Mouse (Mus musculus) retina, embryonic 14.5 days (tissue): ENCODE data around the gene Zcchc24.

ENCODE experiments used
- DNase-seq: peaks from one replicate; pipeline ENCODE4 v3.0.0-alpha.2; 2015; ENCODE audit warnings: low spot score

Gene Zcchc24

GRCm38 (mm10) chr14:25776294-25776693, 7.5 kb upstream of the Zcchc24 start:
- DNase-seq: no peak

DNA sequence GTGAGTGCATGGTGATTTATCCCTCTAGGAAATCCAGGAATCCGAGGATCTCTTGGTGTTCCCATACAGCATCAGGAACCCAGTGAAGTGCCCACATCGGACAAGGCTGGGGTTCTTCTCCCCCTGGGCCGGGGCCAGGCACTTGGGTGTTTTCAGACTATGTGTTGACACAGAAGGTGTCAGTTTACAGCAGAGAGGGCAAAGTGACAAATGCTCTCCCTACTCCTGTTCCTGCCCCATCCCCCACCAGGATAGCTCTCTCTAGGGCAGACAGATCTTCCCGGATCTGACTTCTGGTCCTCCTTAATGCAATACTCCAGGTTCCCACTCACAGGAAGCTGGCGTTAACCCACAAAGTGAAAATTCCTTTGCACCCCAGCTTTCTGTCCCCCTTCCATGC, 5.3 kb upstream of the Zcchc24 start:
- DNase-seq: no peak

DNA sequence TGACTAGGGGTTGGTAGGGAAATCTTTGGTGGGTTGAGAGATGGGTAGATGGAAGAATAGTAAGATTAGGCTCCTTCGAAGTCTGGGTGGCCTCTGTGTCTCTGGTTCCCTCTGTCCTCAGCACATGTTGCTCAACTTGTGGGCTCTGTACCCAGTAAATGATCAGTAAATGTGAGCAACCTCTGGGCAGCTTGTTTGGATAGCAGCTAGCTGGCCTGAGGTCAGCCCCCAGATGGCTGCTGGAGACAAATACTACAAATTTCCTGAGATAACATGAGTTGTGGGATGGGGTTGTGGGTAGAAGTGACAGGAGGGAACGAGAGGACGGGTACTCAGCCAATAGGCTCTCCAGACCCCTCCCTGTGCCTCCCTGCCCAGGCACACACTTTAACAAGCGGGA, 4.2 kb upstream of the Zcchc24 start:
- DNase-seq: no peak

DNA sequence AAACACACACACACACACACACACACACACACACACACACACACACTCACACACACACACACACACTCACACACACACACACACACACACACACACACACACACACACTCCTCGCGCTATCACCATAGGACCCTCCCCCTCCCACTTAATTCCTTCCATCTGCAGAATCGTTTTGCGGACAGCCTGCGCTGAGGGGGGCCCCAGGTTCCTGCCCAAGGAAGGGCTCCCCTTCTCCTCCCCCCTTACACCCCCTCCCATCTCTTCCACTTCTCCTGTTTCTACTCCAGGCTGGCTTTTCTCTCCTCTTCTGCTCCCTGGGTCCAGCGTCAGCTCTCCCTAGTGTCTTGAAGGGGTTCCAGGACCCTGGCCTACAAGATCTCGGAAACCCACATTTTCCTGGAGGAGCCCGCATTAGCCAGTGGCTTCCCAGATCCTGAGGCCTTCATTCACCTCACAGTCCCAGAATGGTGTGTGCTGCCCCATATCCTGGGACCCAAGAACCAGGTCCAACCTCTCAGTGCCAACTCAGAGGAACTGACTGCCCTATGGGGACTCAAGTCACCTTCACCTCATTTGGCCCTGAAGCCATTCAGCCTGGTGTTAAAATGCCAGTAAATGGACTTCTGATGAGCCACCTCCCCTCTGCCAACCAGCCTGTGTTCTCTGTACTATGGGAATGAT, 927 bp upstream of the Zcchc24 start:
- DNase-seq: peak; percentile 47

DNA sequence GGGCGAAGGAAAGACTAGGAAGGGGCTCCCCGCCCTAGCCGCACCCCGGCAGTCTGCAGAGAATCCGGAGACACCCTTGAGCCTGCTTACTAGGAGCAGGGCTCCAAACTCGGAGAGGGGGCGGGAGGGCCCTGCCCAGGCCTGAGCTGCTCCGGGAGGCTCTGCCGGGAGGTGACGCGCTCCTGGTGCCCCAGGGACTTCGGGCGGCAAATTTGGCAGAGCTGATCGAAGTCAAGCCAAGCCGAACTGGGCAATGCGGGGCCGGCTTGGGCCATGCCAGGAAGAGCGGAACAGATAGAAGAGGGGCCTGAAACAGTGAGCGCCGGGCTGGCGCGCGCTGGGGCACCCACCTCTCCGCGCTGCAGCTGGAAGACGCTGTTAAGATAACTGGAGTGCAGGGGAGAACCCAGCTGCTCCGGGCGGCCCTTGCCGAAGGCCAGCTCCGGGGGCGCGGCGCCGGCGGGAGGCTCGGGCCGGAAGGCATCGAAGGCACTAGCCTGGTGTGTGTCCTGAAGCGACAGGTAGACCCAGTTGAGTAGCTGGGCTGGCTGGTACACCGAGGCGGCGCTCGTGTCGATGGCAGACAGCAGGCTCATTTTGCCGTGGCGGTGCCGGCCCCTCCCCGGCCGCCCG, 462 bp downstream of the Zcchc24 start:
- peak; percentile 39 for DNase-seq

DNA sequence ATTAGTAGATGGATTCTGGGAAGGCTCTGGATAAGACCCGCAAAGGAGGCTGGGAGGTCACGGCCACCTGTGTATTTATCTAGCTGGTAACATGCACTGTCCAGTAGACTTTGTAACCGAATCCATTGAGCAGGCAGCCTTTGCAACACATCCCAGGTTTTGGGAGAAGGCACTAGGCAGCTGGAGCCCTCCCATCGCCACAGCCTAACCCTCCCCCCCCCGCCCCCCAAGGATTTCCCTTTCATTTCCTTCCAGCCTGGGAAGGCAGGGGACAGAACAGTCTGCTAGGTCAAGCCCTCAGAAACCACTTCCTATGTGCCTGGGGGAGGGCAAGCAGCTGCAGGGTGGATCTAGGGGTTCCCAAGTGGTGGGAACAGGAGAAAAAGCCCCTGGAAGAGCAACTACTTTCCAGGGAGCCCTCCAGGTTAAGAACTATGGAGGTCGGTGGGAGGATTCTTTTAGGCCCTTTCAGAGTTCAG, 1.1 kb downstream of the Zcchc24 start:
- DNase-seq: no peak

DNA sequence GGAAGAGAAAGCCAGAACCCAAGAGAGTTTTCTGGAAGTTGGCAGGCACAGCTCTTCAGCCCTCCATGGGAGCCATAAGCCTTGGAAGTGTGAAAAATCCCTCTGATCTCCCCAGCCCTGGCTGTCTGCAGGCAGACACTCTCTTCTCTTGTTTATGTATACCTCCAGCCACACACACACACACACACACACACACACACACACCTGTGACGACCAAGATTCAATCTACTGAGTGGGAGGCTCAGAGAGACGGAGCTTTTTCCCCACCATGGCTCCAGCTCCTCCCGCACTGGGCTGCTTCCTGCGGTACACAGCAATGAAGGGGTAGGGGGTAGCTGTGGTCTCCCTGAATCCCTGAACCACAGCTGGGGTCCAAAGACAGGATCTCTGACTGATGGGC, 2.4 kb downstream of the Zcchc24 start:
- DNase-seq: no peak

DNA sequence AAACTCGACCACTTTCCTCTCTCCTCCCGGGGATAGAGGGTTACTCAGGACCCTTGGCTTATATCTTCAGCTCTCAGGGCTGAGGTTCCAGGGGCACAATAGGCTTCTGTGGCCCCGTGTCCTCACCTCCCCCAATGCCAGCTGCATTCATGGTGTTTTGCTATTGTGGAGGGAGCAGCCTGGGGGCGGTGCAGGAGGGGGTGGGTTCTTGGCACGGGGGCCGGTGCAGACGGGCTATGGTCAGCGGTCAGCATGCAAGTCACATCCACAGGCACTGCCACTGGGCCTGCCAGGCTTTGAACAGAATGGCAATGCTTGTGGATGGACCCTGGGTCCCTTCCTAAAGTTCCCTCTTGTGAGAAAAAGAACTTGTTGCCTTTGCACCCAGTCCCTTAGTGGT, 2.9 kb downstream of the Zcchc24 start:
- DNase-seq: no peak

DNA sequence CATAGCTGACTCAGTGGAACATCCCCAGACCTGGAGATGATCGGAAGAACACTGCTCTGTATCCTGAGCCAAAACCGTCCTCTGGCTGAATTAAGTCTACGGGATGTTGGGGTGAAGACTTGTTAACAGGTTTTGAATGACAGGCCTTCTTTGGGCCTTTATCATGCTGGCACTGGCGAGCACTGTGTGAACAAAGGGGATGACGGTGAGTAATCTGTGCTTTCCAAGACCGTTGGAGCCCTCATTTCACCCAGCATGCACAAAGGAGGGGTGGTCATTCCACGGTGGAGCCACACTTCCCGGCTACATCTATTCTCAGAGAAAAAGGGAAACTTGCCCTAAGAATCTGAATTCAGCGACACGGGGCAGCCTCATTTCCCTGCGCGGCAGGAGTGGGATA, 3.7 kb downstream of the Zcchc24 start:
- no peak for DNase-seq

GRCm38 (mm10) chr14:25761184-25761583, 7.7 kb downstream of the Zcchc24 start:
- no peak for DNase-seq

DNA sequence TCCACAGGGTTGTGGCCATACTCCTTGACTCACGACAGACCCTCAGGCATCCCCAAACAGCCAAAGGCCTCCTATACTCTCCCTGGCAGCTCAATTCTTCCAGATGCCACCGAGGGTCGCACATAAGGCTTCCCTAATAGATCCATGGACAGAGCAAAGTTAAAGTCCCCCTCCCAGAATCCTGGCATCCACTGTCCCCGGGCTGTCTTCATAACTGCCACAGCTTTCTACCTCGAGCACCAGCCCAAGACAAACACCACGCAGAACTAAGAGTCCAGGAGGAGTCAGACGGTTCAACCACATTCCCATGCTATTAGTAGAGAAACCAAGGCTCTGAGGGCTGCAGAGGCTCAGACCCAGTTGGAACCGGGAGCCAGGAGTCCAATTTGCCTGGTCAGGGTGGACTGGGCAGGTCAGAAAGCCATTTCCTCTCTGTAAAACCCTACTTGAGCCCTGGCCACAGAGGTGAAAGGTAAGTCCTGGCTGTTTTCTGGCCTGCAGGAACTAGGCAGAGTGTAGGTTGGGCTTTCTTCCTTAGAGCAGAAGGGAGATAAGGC, 8.8 kb downstream of the Zcchc24 start:
- no peak for DNase-seq

DNA sequence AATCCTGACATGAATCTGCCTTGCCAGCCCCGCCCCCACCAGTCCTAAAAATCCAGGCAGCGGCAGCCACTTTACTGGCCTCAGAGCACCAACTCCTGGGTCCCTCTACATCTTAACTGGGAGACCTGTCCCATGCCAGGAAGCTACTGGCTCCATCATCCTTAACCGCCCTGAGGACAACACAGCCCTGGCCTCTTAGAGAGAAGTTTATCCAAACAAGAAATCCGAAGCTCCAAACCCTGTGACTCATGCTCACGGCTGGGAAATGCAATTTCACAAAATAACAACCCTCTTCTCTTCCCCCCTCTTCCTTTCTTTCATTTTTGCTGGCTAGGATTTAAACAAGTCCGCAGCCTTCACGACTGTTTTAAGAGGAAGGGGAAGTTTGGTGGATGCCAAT, 9.3 kb downstream of the Zcchc24 start:
- no peak for DNase-seq

- no peak for DNase-seq
Measured at GRCm38 (mm10) chr14:25757917-25758316, 10.9 kb downstream of the Zcchc24 start.

DNA sequence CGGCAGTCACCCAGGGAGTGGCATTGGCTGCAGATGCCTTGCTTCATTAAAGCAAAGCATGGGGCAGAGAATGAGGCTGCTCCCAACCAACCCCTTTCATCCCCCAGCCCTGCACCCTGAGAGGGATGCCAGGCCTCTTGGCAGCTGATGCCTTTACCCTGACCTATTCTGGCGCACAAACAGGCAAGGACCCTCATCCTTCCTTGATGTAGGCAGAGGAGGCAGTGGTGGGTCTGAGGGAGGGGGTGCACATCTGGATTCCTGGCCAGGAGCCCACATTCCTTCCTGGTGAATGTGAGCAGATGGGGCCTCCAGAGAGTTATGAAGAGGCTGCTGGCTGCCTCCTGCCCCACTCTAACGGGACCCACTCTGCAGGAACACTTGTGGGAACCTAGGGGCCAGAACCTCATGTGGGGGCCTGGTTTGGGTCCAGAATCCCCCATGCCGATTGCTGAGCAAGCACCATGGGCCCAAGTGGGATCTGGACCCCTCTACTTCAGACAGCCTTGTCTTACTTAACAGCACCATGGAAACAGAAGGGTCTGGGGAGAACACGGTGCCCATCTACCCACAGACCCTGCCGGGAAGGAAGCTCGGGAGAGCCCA, 12.4 kb downstream of the Zcchc24 start:
- no peak for DNase-seq

- no peak for DNase-seq
Measured at GRCm38 (mm10) chr14:25755541-25755940, 13.3 kb downstream of the Zcchc24 start.

DNA sequence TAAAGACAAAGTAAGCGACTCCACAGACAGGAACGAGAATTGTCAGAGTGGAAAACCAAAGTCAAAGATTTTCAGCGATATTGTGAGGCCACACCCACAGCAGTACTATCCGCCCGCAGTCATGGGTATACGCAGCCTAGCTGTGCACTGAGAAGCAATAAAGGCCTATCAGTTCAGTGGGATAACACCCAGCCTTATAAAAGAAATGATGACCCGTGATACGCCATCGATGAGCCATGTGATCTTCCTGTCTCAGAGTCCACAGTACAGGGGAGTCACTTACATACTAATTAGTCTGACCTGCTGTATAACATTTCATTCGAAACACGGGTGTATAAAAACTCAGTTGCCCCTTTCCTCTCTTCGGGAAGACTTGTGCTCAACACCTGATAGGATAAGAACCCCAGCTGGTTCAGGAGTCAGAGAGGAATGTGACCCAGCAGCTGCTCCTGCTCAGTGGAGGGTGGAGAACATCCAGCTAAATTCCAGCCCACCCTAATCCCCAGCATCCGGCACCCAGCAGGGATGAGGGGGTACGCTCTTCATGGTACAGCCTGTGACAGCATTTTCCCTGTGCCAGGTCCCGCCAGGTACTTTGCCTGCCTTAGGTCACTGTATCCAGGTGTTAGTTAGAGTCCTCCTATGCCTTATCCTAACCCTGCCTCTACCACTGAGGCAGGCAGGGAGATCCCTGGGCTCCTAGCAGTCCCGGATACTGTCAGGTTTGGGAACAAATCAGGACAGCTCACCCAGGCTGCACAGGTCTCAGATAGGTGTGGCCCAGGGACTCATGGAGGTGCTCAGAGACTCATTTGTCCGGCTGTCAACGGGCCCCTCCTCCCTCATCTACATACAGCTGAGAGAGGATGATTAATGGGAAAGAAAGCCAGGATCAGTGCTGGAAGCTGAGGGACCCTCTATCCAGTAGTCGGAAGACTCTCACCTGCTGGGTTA, 14.0 kb downstream of the Zcchc24 start:
- DNase-seq: no peak

DNA sequence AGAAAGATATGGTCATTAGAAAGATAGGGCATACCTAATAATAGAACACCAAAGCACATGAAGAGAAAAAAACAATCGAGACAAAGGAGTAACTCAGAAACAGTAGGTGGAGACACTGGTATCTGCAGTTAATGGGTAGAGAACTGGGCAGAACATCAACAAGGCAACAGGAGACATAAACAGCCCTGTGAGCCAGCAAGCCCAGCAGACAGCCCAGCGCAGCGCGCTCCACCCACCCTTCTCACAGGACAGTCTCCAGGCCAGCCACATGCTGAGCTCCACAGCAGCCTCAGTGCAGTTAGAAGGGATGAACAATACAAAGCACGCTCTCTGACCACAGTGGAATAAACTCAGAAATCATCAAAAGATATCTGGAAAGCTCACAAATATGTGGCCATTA, 15.8 kb downstream of the Zcchc24 start:
- no peak for DNase-seq

GRCm38 (mm10) chr14:25751067-25751466, 17.8 kb downstream of the Zcchc24 start:
- no peak for DNase-seq

DNA sequence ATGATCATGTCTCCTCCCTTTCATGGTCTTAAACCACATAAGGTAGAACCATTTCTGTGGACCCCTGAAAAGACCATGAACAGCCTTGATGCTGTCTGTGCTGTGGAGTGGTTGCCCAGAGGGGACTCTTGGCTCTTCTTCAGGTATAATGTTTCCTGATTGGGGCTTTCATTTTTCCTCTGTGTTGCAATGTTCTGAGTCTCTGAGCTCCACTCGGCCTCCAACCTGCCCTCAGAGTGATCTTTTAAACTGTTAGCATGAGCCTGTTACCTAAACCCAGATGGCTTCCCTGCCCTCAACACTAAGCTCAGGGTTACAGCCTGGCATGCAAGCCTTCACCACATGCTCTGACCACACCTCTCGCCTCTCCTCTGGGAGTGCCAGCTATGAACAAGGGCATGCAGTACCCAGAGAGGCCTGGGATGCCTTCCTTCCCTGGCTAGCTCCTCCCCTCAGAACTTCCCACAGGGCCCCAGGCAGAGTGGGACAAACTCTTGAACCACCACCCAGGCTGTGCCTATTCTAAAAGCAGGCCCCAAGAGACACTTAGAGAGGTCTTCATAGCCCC, 18.3 kb downstream of the Zcchc24 start:
- no peak for DNase-seq

DNA sequence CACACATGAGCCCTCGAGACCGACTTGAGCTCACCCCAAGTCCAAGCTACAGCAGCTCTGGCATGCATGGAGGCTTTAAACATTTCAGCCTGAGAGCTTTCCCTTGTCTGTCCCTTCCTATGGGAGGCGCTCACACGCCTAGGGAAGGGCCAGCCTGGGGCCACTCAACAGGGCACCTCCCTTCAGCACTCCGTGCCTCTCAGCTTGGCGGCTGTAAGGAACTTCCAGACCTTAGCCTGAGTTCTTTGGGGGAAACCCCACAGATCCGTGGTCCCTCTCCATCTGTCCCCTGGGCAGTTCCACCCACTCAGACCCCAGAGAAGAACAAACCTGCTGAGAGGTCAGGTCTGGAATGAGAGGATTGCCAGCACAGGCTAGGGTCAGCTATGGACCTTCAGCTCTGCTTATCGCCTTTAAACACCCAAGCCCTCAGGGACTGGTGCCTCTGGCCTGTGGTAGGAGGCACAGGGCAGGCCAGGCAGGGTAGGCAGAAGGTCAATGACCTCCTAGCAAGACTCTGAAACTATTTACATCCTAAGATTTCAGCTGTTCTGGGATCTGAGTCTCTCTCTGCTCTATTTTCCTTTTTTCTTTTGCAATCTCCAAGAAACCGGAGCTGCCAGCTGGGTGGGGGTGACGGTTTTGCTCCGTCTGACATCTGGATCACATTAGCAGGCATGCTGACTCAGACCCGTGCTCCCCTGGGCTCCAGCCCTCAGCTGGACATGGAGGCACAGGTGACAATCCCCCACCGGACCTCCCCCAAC, 19.5 kb downstream of the Zcchc24 start:
- no peak for DNase-seq
